Mouse (Mus musculus) erythroblast, embryonic 14.5 days (primary cell): ENCODE measurements around the gene Siva1. TPM values are rescaled to one million over a fixed set of nuclear protein-coding genes. Genes with fewer than 3 reads are reported as not detected.

ENCODE experiments used
- H3K27me3 ChIP-seq: 2 replicates; pipeline ENCODE4 v1.6.1; 2012; ENCODE audit warnings: inconsistent platforms; ENCODE audit not compliant: control insufficient read depth
- H3K36me3 ChIP-seq: 2 replicates; pipeline ENCODE4 v1.6.1; 2012; ENCODE audit warnings: mild to moderate bottlenecking, inconsistent platforms; ENCODE audit not compliant: control insufficient read depth
- H3K4me1 ChIP-seq: 2 replicates; pipeline ENCODE4 v1.6.1; 2012; ENCODE audit warnings: inconsistent platforms; ENCODE audit not compliant: control insufficient read depth
- H3K4me3 ChIP-seq: replicated peaks from 2 replicates; pipeline ENCODE3; 2012; ENCODE audit warnings: moderate library complexity, mild to moderate bottlenecking, inconsistent platforms
- H3K9me3 ChIP-seq: 2 replicates; pipeline ENCODE4 v1.6.1; 2012; ENCODE audit warnings: low read length, inconsistent platforms, mixed read lengths; ENCODE audit not compliant: control insufficient read depth
- GATA1 ChIP-seq: IDR thresholded peaks from 2 replicates; pipeline ENCODE4 v1.6.1; 2012; ENCODE audit warnings: low read length, inconsistent platforms, mixed read lengths
- TAL1 ChIP-seq: IDR thresholded peaks from 3 replicates; pipeline ENCODE4 v1.6.1; 2012; ENCODE audit warnings: low read length, inconsistent platforms, mixed read lengths
- polyA plus RNA-seq: library from polyadenylated mRNA; stranded (reverse); fragments of >175 nt; gene quantifications from 2 replicates; pipeline ENCODE4 v1.2.3, GENCODE M21; 2012

Siva1 gene
- polyA plus RNA-seq = 20.4 and 20.6 TPM in 2 replicates

DNA sequence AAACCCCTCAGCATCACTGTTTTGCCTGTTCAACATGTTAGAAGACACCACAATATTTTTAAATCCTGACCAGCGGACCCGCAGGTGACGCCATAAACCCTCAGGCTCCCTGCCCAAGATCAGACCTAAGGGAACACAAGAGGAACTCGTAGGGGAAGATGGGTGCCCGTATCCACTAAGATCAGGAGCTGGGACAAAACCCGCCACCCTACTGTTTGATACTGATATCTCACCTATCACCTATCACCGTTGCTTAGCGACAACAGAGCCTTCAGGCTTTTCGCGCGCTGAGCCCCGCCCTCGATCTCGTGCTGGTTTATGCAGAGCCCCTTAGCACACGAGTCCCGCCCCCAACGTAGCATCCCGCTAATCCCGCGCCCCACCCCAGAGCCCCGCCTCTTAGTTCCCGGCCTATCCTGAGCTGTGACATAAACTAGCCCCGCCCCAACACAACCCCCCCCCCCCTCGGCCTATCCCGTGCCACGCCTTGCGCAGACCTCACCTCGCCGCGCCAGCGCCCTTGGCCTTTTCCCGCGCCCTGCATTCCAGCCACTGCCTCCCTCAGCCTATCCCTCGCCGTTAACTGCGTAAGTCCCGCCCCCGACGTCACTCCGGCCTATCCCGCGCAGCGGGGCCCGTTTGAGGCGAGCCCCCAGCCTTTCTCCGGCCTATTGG is at the start of gene Siva1:
Gene Siva1, plus strand, starts transcription at position 500 of the 675 bp plus-strand sequence.
- peaks cover 33% of the 10 kb centered on the region for H3K36me3 ChIP-seq
- peak within 1 kb of the TSS; percentile 74 for H3K4me3 ChIP-seq
- peaks cover 53% of the 10 kb centered on the region for H3K4me1 ChIP-seq
- H3K27me3 ChIP-seq = no peaks in the 10 kb centered on the region
- H3K9me3 ChIP-seq = no peaks in the 10 kb centered on the region
- TF ChIP-seq GATA1 = peak; percentile 4; the same call in 1 of the 2 replicates
- 0 out of 3 replicates have a peak, but pooled peaks have one; percentile 24 for TF ChIP-seq TAL1

DNA sequence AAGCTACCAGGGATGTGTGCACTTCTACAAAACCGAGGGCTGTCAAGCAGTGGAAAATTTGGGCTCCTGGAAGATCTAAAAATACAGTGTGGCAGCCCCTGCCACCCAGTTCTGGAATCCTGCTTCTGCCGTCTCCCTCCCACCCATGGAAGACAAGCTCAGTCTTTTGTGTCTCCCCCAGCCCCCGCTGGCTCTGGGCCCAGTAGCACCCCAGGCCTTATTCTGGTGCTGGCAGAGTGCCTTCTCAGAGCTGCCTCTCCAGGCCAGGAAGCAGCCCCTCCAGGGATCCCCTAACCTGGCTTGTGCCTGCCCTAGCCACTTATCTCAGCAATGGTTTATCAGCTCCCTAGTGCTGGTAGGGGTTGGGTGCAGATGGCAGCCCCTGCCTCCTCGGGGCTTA is 49.5 kb upstream of the Siva1 start:
- Histone ChIP-seq H3K36me3 (peaks cover under 1% of the 10 kb centered on the region), H3K27me3 (peaks cover 6% of the 10 kb centered on the region), H3K4me1 (peaks cover 18% of the 10 kb centered on the region), H3K9me3 (no peaks in the 10 kb centered on the region), H3K4me3 (no peak overlapping the region)
- TF ChIP-seq TAL1 (no peak), GATA1 (no peak)

DNA sequence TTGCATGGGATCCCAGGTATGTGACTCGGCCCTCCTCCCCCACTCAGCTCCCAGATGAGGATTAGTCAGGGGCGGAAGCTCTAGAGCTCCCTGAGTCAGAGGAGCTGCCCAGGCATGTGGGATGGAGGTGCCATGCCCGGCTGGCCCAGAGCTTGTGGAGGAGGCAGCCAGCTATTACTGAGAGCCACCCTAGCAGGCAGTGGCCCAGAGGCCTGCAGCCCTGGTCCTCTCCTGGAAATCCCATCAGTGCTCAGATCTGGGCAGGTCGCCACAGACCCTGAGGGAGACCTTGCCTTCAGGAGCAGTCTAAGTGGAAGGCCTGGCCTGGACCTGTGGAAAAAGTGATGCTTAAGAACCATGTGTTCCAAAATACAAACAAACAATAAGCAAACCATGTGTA is 48.9 kb upstream of the Siva1 start:
- H3K36me3 ChIP-seq = peaks cover 5% of the 10 kb centered on the region

DNA sequence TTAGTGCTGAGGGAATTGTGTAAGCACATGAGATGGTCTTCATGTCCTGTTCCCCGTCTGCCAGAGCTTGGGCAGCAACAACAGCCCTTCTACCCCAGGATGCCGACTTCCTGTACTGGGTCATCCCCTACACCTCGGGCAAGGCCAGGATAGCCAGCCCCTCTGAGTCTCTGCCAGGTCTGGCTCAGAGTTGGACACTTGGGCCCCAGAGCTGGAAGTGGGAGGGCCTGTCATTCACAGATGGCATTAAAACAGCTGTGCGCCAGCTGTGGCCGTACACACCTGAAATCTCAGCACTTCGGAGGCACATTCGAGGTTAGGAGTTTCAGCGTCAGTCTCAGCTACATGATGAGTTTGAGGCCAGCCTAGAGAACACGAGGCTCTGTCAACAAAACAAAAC is 48.0 kb upstream of the Siva1 start:
- Histone ChIP-seq H3K27me3 (no peaks in the 10 kb centered on the region), H3K9me3 (no peaks in the 10 kb centered on the region), H3K4me3 (no peak overlapping the region), H3K36me3 (peaks cover 8% of the 10 kb centered on the region), H3K4me1 (peaks cover 22% of the 10 kb centered on the region)
- TF ChIP-seq GATA1 = no peak

More for the DNA sequence above, 48.9 kb upstream of the Siva1 start:
- H3K9me3 ChIP-seq = no peaks in the 10 kb centered on the region
- H3K4me3 ChIP-seq = no peak overlapping the region
- H3K4me1 ChIP-seq = peaks cover 22% of the 10 kb centered on the region
- TF ChIP-seq TAL1 (no peak), GATA1 (no peak)
- H3K27me3 ChIP-seq = peaks cover under 1% of the 10 kb centered on the region; the same call in 1 of the 2 replicates

DNA sequence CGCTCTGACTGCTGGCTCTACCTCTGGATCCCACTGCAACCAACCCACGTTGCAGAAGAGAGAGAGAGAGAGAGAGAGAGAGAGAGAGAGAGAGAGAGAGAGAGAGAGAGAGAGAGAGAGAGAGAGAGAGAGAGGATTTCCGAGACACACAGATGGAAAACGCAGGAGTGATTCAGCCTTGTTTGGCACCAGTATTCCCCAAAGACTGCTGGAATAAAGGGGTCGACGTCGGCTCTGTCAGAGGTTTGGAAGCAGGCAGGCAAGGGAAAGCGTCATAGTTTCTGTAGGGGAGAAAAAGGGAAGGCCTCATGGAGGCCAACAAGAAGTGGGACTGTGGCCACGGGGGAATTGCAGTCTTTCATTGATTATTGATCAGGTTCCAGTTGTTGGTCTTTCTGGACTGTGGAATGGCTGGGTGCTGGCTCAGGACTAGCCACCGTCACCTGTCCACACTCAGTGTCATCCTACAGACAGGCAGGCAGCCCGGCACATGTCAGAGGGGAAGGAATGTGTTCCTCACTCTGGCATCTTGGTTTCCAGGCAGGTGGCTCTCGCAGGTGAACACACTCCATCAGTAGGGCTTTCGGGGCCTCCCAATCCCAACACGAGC is 47.5 kb upstream of the Siva1 start:
- Histone ChIP-seq H3K27me3 (no peaks in the 10 kb centered on the region), H3K36me3 (peaks cover 11% of the 10 kb centered on the region), H3K9me3 (no peaks in the 10 kb centered on the region), H3K4me1 (peaks cover 22% of the 10 kb centered on the region), H3K4me3 (no peak overlapping the region)
- TF ChIP-seq TAL1 = no peak
- no peak for TF ChIP-seq GATA1

DNA sequence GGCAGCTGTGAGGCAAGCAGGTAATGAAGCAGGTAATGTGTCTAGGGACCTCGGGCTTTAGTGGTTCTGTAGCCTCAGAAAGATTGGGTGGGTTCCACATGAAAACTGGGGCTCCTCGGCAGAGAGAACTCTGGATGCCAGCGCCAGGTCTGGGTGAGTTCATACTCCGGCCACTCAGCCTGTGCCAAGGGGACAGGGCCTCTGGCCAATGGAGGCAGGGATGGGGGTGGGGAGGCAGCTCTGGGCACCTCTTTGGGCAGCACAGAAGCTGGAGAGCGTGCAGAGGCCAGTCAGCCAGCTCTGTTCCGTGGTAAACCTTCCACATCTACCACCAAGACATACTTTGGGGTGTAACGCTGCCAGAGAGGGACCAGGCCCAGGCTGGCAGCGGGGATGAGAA is 46.9 kb upstream of the Siva1 start:
- Histone ChIP-seq H3K4me1 (peaks cover 22% of the 10 kb centered on the region), H3K9me3 (no peaks in the 10 kb centered on the region), H3K36me3 (peaks cover 13% of the 10 kb centered on the region), H3K4me3 (no peak overlapping the region), H3K27me3 (no peaks in the 10 kb centered on the region)
- no peak for TF ChIP-seq TAL1
- no peak for TF ChIP-seq GATA1

DNA sequence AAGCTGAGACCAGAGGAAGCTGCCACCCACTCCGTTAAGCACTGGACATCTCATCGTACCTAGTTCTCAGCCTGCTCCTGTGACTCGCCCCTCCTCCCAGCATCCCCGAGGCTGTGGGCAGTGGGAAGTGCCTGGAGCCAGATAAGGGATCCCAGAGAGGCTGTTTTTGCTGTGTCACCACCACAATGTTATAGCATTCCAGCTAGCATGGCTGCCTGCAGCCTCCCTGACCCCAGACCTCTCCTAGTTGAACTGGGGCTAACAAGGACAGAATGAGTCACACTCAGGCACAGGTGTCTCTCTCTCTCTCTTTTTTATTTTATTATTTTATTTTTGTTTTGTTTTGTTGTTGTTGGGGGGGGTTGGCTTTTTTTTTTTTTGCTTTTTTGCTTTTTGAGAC is 45.3 kb upstream of the Siva1 start:
- peaks cover 20% of the 10 kb centered on the region for H3K4me1 ChIP-seq

DNA sequence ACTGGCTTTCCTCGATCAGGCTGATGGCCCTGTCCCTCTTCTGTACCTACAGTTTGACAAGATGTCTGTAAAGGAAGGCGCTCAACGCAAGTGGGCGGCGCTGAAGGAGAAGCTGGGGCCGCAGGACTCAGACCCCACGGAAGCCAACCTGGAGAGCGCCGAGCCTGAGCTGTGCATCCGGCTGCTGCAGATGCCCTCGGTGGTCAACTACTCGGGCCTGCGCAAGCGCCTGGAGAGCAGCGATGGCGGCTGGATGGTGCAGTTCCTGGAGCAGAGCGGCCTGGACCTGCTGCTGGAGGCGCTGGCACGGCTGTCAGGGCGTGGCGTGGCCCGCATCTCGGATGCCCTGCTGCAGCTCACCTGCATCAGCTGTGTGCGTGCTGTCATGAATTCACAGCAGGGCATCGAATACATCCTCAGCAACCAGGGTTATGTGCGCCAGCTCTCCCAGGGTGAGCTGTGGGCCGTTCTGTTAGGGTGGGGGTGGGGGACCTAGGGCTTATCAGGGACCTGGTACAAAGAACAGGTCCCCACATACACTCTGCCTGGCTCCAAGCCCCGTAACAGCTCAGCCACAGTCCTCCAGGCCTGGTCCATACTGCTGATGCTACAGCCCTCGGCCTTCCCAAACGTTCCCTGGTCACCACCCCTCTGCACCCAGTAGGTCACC is 44.4 kb upstream of the Siva1 start:
- TF ChIP-seq GATA1 (no peak), TAL1 (no peak)
- H3K36me3 ChIP-seq = peaks cover 25% of the 10 kb centered on the region
- H3K9me3 ChIP-seq = no peaks in the 10 kb centered on the region
- H3K4me1 ChIP-seq = peaks cover 18% of the 10 kb centered on the region
- no peak overlapping the region for H3K4me3 ChIP-seq
- no peaks in the 10 kb centered on the region for H3K27me3 ChIP-seq

More for the DNA sequence above, 45.3 kb upstream of the Siva1 start:
- peaks cover 20% of the 10 kb centered on the region for H3K36me3 ChIP-seq
- no peak overlapping the region for H3K4me3 ChIP-seq
- no peaks in the 10 kb centered on the region for H3K9me3 ChIP-seq
- no peaks in the 10 kb centered on the region for H3K27me3 ChIP-seq
- TF ChIP-seq GATA1 (no peak), TAL1 (no peak)

DNA sequence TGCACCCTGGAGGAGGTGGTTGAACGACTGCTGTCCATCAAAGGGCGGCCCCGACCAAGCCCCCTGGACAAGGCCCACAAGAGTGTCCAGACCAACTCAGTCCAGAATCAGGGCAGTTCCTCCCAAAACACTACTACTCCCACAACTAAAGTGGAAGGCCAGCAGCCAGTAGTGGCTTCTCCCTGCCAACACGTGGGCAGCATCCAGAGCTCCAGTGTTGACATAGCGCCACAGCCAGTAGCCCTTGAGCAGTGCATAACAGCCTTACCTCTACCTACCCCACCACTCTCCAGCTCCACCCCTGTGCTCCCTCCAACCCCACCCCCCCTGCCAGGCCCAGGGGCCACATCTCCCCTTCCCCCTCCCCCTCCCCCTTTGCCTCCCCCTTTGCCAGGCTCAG is 40.5 kb upstream of the Siva1 start:
- Histone ChIP-seq H3K27me3 (no peaks in the 10 kb centered on the region), H3K9me3 (no peaks in the 10 kb centered on the region), H3K36me3 (peaks cover 43% of the 10 kb centered on the region), H3K4me3 (no peak overlapping the region), H3K4me1 (peaks cover 12% of the 10 kb centered on the region)
- no peak for TF ChIP-seq GATA1
- TF ChIP-seq TAL1 = no peak
